Mouse (Mus musculus): Measurements from ENCODE around the gene AV320801. TPM values are rescaled to one million over a fixed set of nuclear protein-coding genes. Genes with fewer than 3 reads are reported as not detected.
"Not testable (repeated sequence)": the region's sequence is repeated elsewhere in the genome, so short reads cannot be mapped to it uniquely, and the experiment has no call there.

Gene AV320801
- not detected in 2 replicates for polyA plus RNA-seq (2015; fragmentation: Nextera tagmentation; extraction: Ambion mirVana)

DNA sequence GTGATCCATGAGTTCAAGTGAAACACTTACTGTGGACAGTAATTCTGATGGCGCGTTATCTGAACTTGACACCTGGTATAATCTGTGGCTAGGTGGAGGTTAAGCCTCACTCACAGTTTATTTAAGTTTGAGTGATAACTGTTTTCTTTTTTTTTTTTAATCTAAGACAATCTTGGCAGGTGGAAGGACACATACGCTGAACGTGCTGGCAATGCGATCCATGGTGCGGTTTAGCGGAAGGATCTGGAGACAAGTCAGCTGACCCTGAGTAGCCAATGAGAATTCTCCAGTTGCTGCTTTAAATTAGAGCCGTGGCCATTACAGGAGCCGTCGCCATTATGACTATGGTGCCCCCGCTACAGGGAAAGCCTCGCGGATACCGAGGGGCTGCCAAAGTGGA lies at the start of gene AV320801:
TSS of gene AV320801 (plus strand) at position 301 of the 400 bp plus-strand sequence.
- not testable (repeated sequence) for H3K36me3 ChIP-seq

DNA sequence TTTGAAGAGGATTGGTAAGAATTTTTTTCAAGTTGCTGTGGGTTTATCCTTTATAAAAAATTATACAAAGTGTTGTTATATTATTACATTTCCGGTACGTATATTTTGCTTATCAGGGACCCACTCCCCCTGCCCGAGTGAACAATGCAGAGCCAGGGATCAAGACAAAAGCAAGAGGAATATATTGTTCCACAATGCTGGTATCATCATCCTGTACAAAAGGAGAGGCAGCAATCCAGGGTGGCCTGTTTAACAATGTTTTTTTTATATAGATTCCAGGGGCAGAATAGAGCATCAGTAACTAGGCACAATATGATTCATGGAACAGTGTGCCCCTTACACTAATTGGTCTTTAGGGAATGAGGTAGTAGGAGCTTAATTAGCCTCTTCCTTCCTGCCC lies 30.2 kb upstream of the AV320801 start:
- not testable (repeated sequence) for ATAC-seq (ENCODE audit: insufficient number of reproducible peaks, low FRiP score, low TSS enrichment, low read depth); H3K4me3 ChIP-seq; H3K27ac ChIP-seq; H3K9me3 ChIP-seq; H3K4me1 ChIP-seq; H3K27me3 ChIP-seq; H3K36me3 ChIP-seq; H3K9ac ChIP-seq; H3K4me2 ChIP-seq
- no CpG with 5 or more reads among the region's 3 CpGs for WGBS

More for the DNA sequence above, at the start of gene AV320801:
- not testable (repeated sequence) for H3K9me3 ChIP-seq; H3K4me1 ChIP-seq; ATAC-seq (ENCODE audit: insufficient number of reproducible peaks, low FRiP score, low TSS enrichment, low read depth); H3K9ac ChIP-seq; H3K27ac ChIP-seq; H3K4me3 ChIP-seq; H3K27me3 ChIP-seq; H3K4me2 ChIP-seq
- WGBS, result 89% methylated on average over 7 of the region's 14 CpGs

DNA sequence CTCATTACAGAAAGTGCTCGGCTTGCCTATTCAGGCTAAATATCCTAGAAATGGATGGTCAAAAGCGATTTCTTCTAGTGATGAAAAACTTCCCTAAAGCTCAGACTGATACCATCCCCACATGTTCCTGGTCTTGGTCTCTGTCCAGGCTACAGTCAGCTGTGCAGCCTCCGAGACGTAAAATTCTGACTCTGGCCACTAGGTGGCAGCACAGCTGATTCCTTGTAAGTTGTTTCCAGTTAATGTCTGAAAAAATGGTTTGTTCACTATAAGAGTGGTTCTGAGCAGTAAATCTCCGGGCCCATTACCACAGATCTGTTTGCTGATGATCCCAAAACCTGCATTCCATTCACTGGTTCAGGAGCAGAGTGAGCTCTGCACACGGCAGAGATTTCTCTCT lies 12.5 kb upstream of the AV320801 start:
- ATAC-seq (ENCODE audit: insufficient number of reproducible peaks, low FRiP score, low TSS enrichment, low read depth); H3K4me3 ChIP-seq; H3K9ac ChIP-seq; H3K36me3 ChIP-seq; H3K27me3 ChIP-seq; H3K27ac ChIP-seq; H3K9me3 ChIP-seq; H3K4me2 ChIP-seq; H3K4me1 ChIP-seq: not testable (repeated sequence)
- WGBS, result no CpG with 5 or more reads among the region's 6 CpGs

DNA sequence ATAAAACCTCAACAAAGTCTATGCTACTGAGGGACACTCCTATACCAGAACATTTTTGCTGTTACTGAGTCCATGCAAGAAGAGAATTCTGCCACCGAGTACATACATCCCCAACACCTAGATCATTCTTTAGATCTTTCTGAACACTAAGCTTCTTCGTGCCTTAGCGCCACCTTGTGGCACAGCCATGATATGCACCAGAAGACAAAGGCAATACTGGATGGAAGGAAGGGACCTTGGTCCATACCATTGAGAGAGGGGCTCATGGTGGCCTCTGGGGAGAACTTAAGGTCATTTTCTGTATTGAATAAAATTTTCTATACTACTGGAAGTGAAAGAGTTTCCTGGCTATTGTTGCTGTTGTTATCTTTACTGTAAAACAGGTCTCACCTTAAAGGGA lies 11.2 kb upstream of the AV320801 start:
- not testable (repeated sequence) for ATAC-seq (ENCODE audit: insufficient number of reproducible peaks, low FRiP score, low TSS enrichment, low read depth); H3K27me3 ChIP-seq; H3K4me2 ChIP-seq; H3K27ac ChIP-seq; H3K4me3 ChIP-seq; H3K4me1 ChIP-seq; H3K9ac ChIP-seq; H3K9me3 ChIP-seq; H3K36me3 ChIP-seq
- no CpG with 5 or more reads among the region's 3 CpGs for WGBS

Other genes with a start within 250 kb of the AV320801 start
- gene Pramel3, start 192.3 kb upstream of the AV320801 start, polyA plus RNA-seq (2015; fragmentation: Nextera tagmentation; extraction: Ambion mirVana), result not detected in 2 replicates
- gene Gm5128, start 121.3 kb upstream of the AV320801 start, polyA plus RNA-seq (2015; fragmentation: Nextera tagmentation; extraction: Ambion mirVana), result 0.09 TPM in 1 of 2 replicates, not detected in the other
- 0.04 TPM in 1 of 2 replicates, not detected in the other for gene Gm7903, start 60.8 kb upstream of the AV320801 start, polyA plus RNA-seq (2015; fragmentation: Nextera tagmentation; extraction: Ambion mirVana)
- 0.27 and 0.53 TPM in 2 replicates for gene Nxf7, start 104.2 kb downstream of the AV320801 start, polyA plus RNA-seq (2015; fragmentation: Nextera tagmentation; extraction: Ambion mirVana)
- gene Prame, start 133.1 kb downstream of the AV320801 start, polyA plus RNA-seq (2015; fragmentation: Nextera tagmentation; extraction: Ambion mirVana), result 0.14 and 0.45 TPM in 2 replicates
- gene Tcp11x2, start 199.2 kb downstream of the AV320801 start, polyA plus RNA-seq (2015; fragmentation: Nextera tagmentation; extraction: Ambion mirVana), result 0.10 TPM in 1 of 2 replicates, not detected in the other
- 0.99 and 1.5 TPM in 2 replicates for gene Tmsb15a, start 230.7 kb downstream of the AV320801 start, polyA plus RNA-seq (2015; fragmentation: Nextera tagmentation; extraction: Ambion mirVana)
- 10.4 TPM in 2 replicates for gene Armcx5, start 248.1 kb downstream of the AV320801 start, polyA plus RNA-seq (2015; fragmentation: Nextera tagmentation; extraction: Ambion mirVana)
- 45.6 and 46.1 TPM in 2 replicates for gene Gprasp1, start 248.1 kb downstream of the AV320801 start, polyA plus RNA-seq (2015; fragmentation: Nextera tagmentation; extraction: Ambion mirVana)